Mouse (Mus musculus): ENCODE measurements around the gene Olfr1221. TPM values are rescaled to one million over a fixed set of nuclear protein-coding genes. Genes with fewer than 3 reads are reported as not detected.

The Olfr1221 gene
- total RNA-seq (2023), result not detected

DNA sequence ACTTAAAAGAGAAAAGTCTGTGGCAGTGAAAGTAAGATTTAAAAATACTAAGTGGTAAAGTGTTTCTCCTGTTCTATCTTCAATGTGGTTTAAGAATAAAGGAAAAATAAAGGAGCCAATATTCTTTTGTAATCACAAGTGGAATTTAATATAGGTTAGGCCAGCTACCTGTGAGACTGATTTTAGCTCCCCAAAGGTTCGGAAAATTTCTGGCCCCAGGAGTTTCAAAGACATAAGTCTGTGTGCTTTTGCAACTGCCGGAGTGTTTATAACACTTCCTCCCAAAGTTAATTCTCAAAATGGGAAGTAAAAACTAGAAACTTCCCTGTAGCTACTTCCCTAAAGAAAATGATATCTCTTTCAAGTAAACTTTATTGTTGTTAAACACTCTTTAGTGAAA, at the start of gene Olfr1221:
Olfr1221 (minus strand) TSS at position 101 of the 400 bp plus-strand sequence.

DNA sequence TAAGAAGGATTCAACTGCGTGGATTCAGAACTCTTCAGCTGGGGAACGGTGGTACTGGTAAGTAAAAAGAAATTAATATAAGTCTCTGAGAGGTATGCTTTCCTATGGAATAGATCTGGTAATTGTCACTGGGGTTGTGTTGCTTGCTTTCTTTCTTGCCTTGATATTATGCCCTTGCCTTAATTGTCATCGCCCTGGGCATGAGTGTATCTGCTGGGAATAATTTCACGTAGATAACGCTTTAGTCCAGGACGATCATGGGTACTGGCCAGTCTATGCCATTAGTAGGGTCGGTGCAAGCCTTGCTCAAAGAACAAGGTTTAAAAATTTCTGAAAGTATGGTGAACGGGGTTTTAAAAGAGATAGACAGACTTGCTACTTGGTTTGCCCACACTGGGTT, 46.9 kb upstream of the Olfr1221 start, which contains the start of gene Olfr1224-ps1:
Olfr1224-ps1 (minus strand) TSS at position 101 of the 400 bp plus-strand sequence.

DNA sequence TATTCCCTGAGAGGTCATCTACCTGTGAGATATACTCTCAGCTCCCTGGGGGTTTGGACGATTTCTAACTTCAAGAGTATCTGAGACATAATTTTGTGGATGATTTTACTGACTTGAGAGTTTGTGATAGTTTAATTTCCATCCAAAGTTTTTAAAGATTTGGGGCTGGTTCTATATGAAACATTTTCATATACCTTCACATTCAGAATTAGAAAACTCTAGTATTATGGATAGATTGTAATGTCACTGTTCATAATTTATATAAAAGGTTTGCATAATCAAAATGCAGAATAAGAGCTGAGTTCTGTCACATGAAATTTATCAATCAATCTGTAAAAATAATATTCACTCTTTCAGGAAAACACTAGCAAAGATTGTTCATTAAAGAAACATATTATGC, 34.4 kb upstream of the Olfr1221 start, which contains the start of gene Olfr1223:
Olfr1223 (minus strand) TSS at position 101 of the 400 bp plus-strand sequence.

DNA sequence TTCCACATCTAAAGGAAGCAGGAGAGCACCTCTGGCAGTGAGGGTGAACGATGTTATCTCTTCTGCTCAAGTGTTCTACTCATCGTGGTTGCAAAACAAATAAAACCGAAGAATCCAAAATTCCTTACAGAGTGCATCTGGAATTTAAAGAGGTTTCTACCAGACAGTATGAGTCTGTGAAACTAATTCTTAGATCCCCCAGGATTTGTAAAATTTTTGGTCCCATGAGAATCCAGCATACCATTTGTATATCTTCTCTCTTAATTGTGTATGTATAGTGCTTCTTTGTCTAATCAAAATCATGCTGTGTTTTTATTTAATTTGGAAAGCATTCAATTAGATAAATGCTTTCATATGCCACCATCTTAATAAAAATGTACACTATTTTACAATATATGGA, 15.9 kb upstream of the Olfr1221 start, which contains the start of gene Olfr1222:
Olfr1222 (minus strand) TSS at position 101 of the 400 bp plus-strand sequence.

DNA sequence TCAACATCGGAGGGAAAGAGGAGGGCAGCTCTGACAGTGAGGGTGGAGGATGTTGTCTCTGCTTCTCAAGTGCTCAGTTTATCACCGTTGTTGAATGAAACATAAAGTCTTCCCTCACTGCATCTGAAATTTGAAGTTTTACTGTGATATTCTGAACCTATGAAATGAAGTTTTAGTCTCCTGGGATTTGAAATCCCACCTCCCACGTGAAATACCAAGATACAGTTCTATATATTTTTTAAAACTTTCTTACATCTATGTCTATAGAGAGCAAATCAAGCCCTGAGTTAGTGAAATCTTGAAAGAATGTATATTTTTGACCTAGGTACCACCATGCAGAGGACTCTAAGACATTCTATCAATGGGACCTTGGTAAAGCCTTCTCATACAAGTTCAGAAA, 10.3 kb downstream of the Olfr1221 start, which contains the start of gene Olfr1220:
Olfr1220 (minus strand) TSS at position 101 of the 400 bp plus-strand sequence.

DNA sequence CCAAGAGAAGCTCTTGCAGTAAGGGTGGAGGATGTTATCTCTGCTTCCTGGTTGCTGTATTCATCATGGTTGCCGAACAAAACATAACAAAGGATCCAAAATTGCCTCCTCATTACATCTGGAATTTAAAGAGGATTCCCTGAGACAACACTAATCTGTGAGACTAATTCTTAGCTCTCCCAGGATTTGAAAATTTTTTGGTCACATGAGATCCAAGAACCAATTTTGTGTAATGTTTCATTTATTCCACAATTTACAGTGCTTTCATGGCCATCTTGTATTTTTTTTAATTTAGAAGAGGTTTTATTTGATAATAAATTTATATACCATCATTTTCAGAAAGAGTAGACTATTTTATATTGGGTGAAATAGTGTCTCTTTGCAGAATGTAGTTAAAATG, 33.7 kb downstream of the Olfr1221 start, which contains the start of gene Olfr1219:
Olfr1219 (minus strand) TSS at position 101 of the 400 bp plus-strand sequence.

DNA sequence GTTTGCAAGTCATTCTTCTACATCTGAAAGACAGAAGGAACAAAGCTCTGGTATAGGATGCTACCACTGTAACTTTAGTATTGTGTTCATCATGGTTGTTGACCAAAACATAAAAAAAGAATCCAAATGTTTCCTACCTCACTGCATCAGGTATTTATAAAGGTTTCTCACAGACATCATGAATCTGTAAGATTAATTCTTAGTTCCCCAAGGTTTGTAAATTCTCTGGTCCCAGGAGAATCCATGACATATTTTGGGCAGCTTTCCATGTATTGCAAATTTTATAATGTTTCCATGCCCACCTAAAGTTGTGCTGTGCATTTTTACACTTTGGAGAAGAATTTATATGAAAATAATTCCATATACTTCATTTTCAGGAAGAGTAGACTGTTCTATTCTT, 56.0 kb downstream of the Olfr1221 start, which contains the start of gene Olfr1218:
Olfr1218 (minus strand) TSS at position 101 of the 400 bp plus-strand sequence.

Other genes with a start within 250 kb of the Olfr1221 start
- not detected for gene Olfr1208, start 215.0 kb downstream of the Olfr1221 start, total RNA-seq (2023)
- not detected for gene Olfr1209, start 202.1 kb downstream of the Olfr1221 start, total RNA-seq (2023)
- gene Olfr1211, start 179.2 kb downstream of the Olfr1221 start, total RNA-seq (2023), result not detected
- gene Olfr1212, start 163.3 kb downstream of the Olfr1221 start, total RNA-seq (2023), result not detected
- gene Gm13762, start 137.0 kb downstream of the Olfr1221 start, total RNA-seq (2023), result not detected
- not detected for gene Olfr1214, start 124.6 kb downstream of the Olfr1221 start, total RNA-seq (2023)
- gene Olfr1215, start 110.3 kb downstream of the Olfr1221 start, total RNA-seq (2023), result not detected
- not detected for gene Olfr1216, start 98.9 kb downstream of the Olfr1221 start, total RNA-seq (2023)
- not detected for gene Olfr1217, start 85.2 kb downstream of the Olfr1221 start, total RNA-seq (2023)
- not detected for gene Olfr1218, start 56.1 kb downstream of the Olfr1221 start, total RNA-seq (2023)
- not detected for gene Olfr1219, start 33.8 kb downstream of the Olfr1221 start, total RNA-seq (2023)
- not detected for gene Olfr1220, start 10.4 kb downstream of the Olfr1221 start, total RNA-seq (2023)
- not detected for gene Olfr1222, start 15.8 kb upstream of the Olfr1221 start, total RNA-seq (2023)
- not detected for gene Olfr1223, start 34.3 kb upstream of the Olfr1221 start, total RNA-seq (2023)
- not detected for gene Olfr1224-ps1, start 46.8 kb upstream of the Olfr1221 start, total RNA-seq (2023)
- gene Olfr1225, start 57.4 kb upstream of the Olfr1221 start, total RNA-seq (2023), result not detected
- gene Olfr1226, start 82.8 kb upstream of the Olfr1221 start, total RNA-seq (2023), result not detected
- not detected for gene Olfr1228, start 136.8 kb upstream of the Olfr1221 start, total RNA-seq (2023)
- gene Olfr1229, start 170.7 kb upstream of the Olfr1221 start, total RNA-seq (2023), result not detected
- not detected for gene Olfr1230, start 180.0 kb upstream of the Olfr1221 start, total RNA-seq (2023)
- not detected for gene Olfr1231, start 189.8 kb upstream of the Olfr1221 start, total RNA-seq (2023)
- not detected for gene Olfr1232, start 212.4 kb upstream of the Olfr1221 start, total RNA-seq (2023)
- gene Olfr1233, start 225.1 kb upstream of the Olfr1221 start, total RNA-seq (2023), result not detected
- not detected for gene Olfr1234, start 247.6 kb upstream of the Olfr1221 start, total RNA-seq (2023)